In the genomic region with DNA sequence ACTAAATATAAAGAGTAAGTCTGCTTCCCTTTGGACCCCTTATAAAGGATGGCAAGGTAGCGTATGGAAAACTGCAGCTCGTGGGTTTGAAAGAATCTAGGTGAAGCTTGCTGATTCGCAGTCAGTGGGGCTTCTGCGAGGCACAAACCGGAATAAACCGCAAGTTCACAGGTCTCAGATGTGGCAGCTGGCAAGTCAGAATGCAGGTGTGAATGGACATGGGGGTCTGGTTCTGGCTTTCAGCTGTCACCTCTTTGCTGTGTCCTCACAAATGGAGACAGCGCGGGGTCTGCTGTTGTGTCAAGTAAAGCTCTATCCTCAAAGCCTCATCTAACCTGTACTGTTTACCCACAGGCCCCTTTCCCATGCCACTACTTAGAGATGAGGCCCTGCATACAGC, we compare ENCODE assay signal across 16 mouse cellular contexts.
"Had no signal": no experiment of that assay in that cellular context is flagged by ENCODE, and none has a peak within 500 bp of the region (broad histone marks: within the 10 kb centered on the region; RNA-seq: fewer than 3 reads in every experiment).

No protein-coding gene starts in this region.

- H3K36me3 ChIP-seq: limb, embryonic 15.5 days; liver, embryonic 12.5 days; midbrain, embryonic 12.5 days; neural tube, embryonic 13.5 days had no signal

- H3K27ac ChIP-seq: kidney, postnatal 0 days; limb, embryonic 15.5 days; liver, embryonic 12.5 days; midbrain, embryonic 12.5 days; stomach, postnatal 0 days had no signal

- ATAC-seq: intestine, postnatal 0 days; liver, embryonic 12.5 days had no signal

- H3K4me1 ChIP-seq: limb, embryonic 15.5 days; liver, embryonic 12.5 days had no signal

- DNase-seq: kidney, adult 8-10 months; kidney, postnatal 36 days; layer of hippocampus, adult 9-11 months; layer of hippocampus, postnatal 36 days; lung, embryonic 14.5 days; lung, postnatal 10 days; lung, postnatal 4 days; right cerebral cortex, adult 18-20 months; right cerebral cortex, postnatal 25 days had no signal

- H3K4me3 ChIP-seq: limb, embryonic 15.5 days; liver, embryonic 12.5 days; midbrain, embryonic 12.5 days; neural tube, embryonic 13.5 days had no signal

- H3K9ac ChIP-seq: limb, embryonic 15.5 days; liver, embryonic 12.5 days; lung, embryonic 14.5 days; midbrain, embryonic 12.5 days; neural tube, embryonic 13.5 days had no signal

- H3K27me3 ChIP-seq: limb, embryonic 15.5 days; liver, embryonic 12.5 days; midbrain, embryonic 12.5 days; neural tube, embryonic 13.5 days had no signal

- H3K9me3 ChIP-seq: limb, embryonic 15.5 days; liver, embryonic 12.5 days; midbrain, embryonic 12.5 days; neural tube, embryonic 13.5 days had no signal

- H3K4me2 ChIP-seq: limb, embryonic 15.5 days; liver, embryonic 12.5 days; lung, embryonic 14.5 days; midbrain, embryonic 12.5 days; neural tube, embryonic 13.5 days had no signal
